Mouse (Mus musculus): ENCODE data around the gene Wdsub1.

DNA sequence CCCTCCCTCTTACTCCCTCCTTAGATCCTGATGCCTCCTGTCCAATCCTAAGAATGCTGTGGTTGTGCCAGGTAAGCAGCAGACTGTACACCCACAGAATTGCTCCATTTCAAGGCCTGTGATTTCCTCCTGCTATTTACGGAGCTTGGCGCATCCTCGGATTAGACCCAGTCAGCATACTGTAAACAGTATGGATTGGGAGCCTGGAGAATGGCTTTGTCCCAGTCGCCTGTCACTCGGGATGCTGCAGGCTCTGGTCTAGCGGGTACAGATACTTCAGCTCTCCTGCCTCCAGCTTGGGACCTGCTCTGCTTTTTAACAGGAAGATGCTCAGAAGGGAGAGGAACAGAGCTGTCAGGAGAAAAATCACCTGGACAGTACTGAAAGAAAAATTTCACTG is 63.0 kb downstream of the Wdsub1 start:
- TF ChIP-seq CTCF (IDR thresholded peaks at IDR 0.05; ENCODE audit: insufficient read depth, low read length): no peak
- no peak for TF ChIP-seq POLR2A (IDR thresholded peaks at IDR 0.05; ENCODE audit: borderline replicate concordance, extremely low read depth, low read depth, low read length)
